Comparison of ENCODE assay signal across 17 mouse cellular contexts in genomic region chr11:113554701-113555360, GRCm38 (mm10).
A peak's percentile ranks its signal among the peaks of the same experiment; 100 is the strongest.
DNase-seq lines count a peak whose midpoint lies in the region; ATAC-seq and TF ChIP-seq lines count a peak whose summit lies in the region.
"Had no signal": no experiment of that assay in that cellular context is flagged by ENCODE, and none has a peak within 500 bp of the region (broad histone marks: within the 10 kb centered on the region; RNA-seq: fewer than 3 reads in every experiment).

No protein-coding gene starts in this region.

- H3K36me3 ChIP-seq in forebrain, embryonic 13.5 days (ENCODE audit: poor library complexity, severe bottlenecking) = no peaks in the 10 kb centered on the region
- no peaks in the 10 kb centered on the region for H3K36me3 ChIP-seq in forebrain, embryonic 11.5 days (ENCODE audit: control insufficient read depth, insufficient read depth, low read length)
- no peaks in the 10 kb centered on the region for H3K36me3 ChIP-seq in midbrain, embryonic 14.5 days (ENCODE audit: control insufficient read depth, insufficient read depth, low read length)
- H3K36me3 ChIP-seq in midbrain, embryonic 16.5 days (ENCODE audit: control insufficient read depth, insufficient read depth, low read length) = no peaks in the 10 kb centered on the region
- no peaks in the 10 kb centered on the region for H3K36me3 ChIP-seq in stomach, postnatal 0 days (ENCODE audit: control insufficient read depth, insufficient read depth, low read length)
- H3K36me3 ChIP-seq: limb, embryonic 15.5 days; neural tube, embryonic 12.5 days had no signal

- H3K27me3 ChIP-seq in forebrain, embryonic 13.5 days = no peaks in the 10 kb centered on the region
- H3K27me3 ChIP-seq in forebrain, embryonic 11.5 days (ENCODE audit: control insufficient read depth, insufficient read depth, low read length) = no peaks in the 10 kb centered on the region
- no peaks in the 10 kb centered on the region for H3K27me3 ChIP-seq in midbrain, embryonic 14.5 days (ENCODE audit: control insufficient read depth, insufficient read depth, low read length)
- H3K27me3 ChIP-seq in midbrain, embryonic 16.5 days (ENCODE audit: control insufficient read depth, insufficient read depth, low read depth, low read length) = no peaks in the 10 kb centered on the region
- no peaks in the 10 kb centered on the region for H3K27me3 ChIP-seq in stomach, postnatal 0 days (ENCODE audit: control insufficient read depth, insufficient read depth, low read length)
- H3K27me3 ChIP-seq: CH12.LX; limb, embryonic 15.5 days; neural tube, embryonic 12.5 days had no signal

- WGBS in forebrain, embryonic 13.5 days = 91% methylated on average over 7 of the region's 7 CpGs
- 89% methylated on average over 7 of the region's 7 CpGs for WGBS in forebrain, embryonic 11.5 days
- 89% methylated on average over 7 of the region's 7 CpGs for WGBS in midbrain, embryonic 14.5 days
- WGBS in midbrain, embryonic 16.5 days = 89% methylated on average over 7 of the region's 7 CpGs
- WGBS in stomach, postnatal 0 days = 75% methylated on average over 7 of the region's 7 CpGs

- no peak for DNase-seq in forebrain, embryonic 11.5 days (ENCODE audit: low spot score)
- no peak for DNase-seq in midbrain, embryonic 14.5 days
- DNase-seq in stomach, postnatal 0 days (ENCODE audit: low spot score) = peak; percentile 43
- DNase-seq in heart, adult 18-20 months = no peak
- DNase-seq: cerebellum, adult 11 months; heart, postnatal 4 days; kidney, adult 2 months; kidney, postnatal 25 days; lung, adult 18-20 months; thymus, postnatal 36 days had no signal

- H3K27ac ChIP-seq in forebrain, embryonic 13.5 days = peak overlapping the region; percentile 82
- no peak overlapping the region for H3K27ac ChIP-seq in forebrain, embryonic 11.5 days (ENCODE audit: low read depth, low read length)
- peak overlapping the region; percentile 61; the same call in 1 of the 2 replicates for H3K27ac ChIP-seq in midbrain, embryonic 14.5 days (replicated peaks; ENCODE audit: low read depth, low read length)
- H3K27ac ChIP-seq in midbrain, embryonic 16.5 days (ENCODE audit: low read length) = no peak overlapping the region
- no peak overlapping the region for H3K27ac ChIP-seq in stomach, postnatal 0 days (replicated peaks)
- H3K27ac ChIP-seq: limb, embryonic 15.5 days; neural tube, embryonic 12.5 days had no signal

- no peak for TF ChIP-seq CTCF in stomach, postnatal 0 days (IDR thresholded peaks at IDR 0.05; ENCODE audit: low read depth)

- TF ChIP-seq EP300 in stomach, postnatal 0 days (optimal IDR thresholded peaks at IDR 0.05) = no peak

- H3K4me3 ChIP-seq in forebrain, embryonic 13.5 days = no peak overlapping the region
- no peak overlapping the region for H3K4me3 ChIP-seq in forebrain, embryonic 11.5 days (ENCODE audit: low read depth, low read length)
- no peak overlapping the region for H3K4me3 ChIP-seq in midbrain, embryonic 14.5 days (replicated peaks; ENCODE audit: low read depth, low read length)
- H3K4me3 ChIP-seq in midbrain, embryonic 16.5 days (ENCODE audit: low read depth, low read length) = no peak overlapping the region
- H3K4me3 ChIP-seq in stomach, postnatal 0 days (ENCODE audit: low read depth, low read length) = no peak overlapping the region
- H3K4me3 ChIP-seq: limb, embryonic 15.5 days; neural tube, embryonic 12.5 days had no signal

- peak; percentile 7; the same call in 1 of the 2 replicates for ATAC-seq in forebrain, embryonic 13.5 days
- ATAC-seq in forebrain, embryonic 11.5 days (replicated peaks; ENCODE audit: low FRiP score) = no peak
- ATAC-seq in midbrain, embryonic 14.5 days (ENCODE audit: low FRiP score, low TSS enrichment) = no peak
- ATAC-seq in midbrain, embryonic 16.5 days = no peak
- ATAC-seq in granulocyte monocyte progenitor cell, adult 5-6 weeks (replicated peaks; ENCODE audit: poor library complexity, severe bottlenecking) = peak; percentile 23; the same call in 1 of the 2 replicates
- peak; percentile 81 for ATAC-seq in stomach, postnatal 0 days (ENCODE audit: low FRiP score, low TSS enrichment)
- no peak for ATAC-seq in megakaryocyte-erythroid progenitor cell, adult 5-6 weeks (replicated peaks; ENCODE audit: low FRiP score, low TSS enrichment, poor library complexity, severe bottlenecking)

- H3K9ac ChIP-seq in forebrain, embryonic 13.5 days = no peak overlapping the region
- H3K9ac ChIP-seq in forebrain, embryonic 11.5 days (ENCODE audit: low read length) = no peak overlapping the region
- H3K9ac ChIP-seq in midbrain, embryonic 14.5 days (replicated peaks; ENCODE audit: low read length) = no peak overlapping the region
- no peak overlapping the region for H3K9ac ChIP-seq in midbrain, embryonic 16.5 days (ENCODE audit: low read depth, low read length)
- no peak overlapping the region for H3K9ac ChIP-seq in stomach, postnatal 0 days (ENCODE audit: low read length)
- H3K9ac ChIP-seq: limb, embryonic 15.5 days; neural tube, embryonic 12.5 days had no signal

- H3K4me2 ChIP-seq in forebrain, embryonic 13.5 days = no peak overlapping the region
- H3K4me2 ChIP-seq in forebrain, embryonic 11.5 days (ENCODE audit: low read depth, low read length, severe bottlenecking) = no peak overlapping the region
- no peak overlapping the region for H3K4me2 ChIP-seq in midbrain, embryonic 14.5 days (ENCODE audit: low read length)
- H3K4me2 ChIP-seq in midbrain, embryonic 16.5 days (ENCODE audit: low read length) = no peak overlapping the region
- H3K4me2 ChIP-seq in stomach, postnatal 0 days (replicated peaks; ENCODE audit: low read depth) = no peak overlapping the region
- H3K4me2 ChIP-seq: limb, embryonic 15.5 days; neural tube, embryonic 12.5 days had no signal

- peaks cover 41% of the 10 kb centered on the region for H3K4me1 ChIP-seq in forebrain, embryonic 13.5 days
- H3K4me1 ChIP-seq in forebrain, embryonic 11.5 days (replicated peaks; ENCODE audit: control insufficient read depth, insufficient read depth, low read length) = peaks cover 4% of the 10 kb centered on the region; the same call in 1 of the 2 replicates
- peaks cover 21% of the 10 kb centered on the region for H3K4me1 ChIP-seq in midbrain, embryonic 14.5 days (ENCODE audit: control insufficient read depth, insufficient read depth, low read length)
- H3K4me1 ChIP-seq in midbrain, embryonic 16.5 days (ENCODE audit: control insufficient read depth, insufficient read depth, low read length) = peaks cover 12% of the 10 kb centered on the region
- no peaks in the 10 kb centered on the region for H3K4me1 ChIP-seq in stomach, postnatal 0 days (replicated peaks; ENCODE audit: control insufficient read depth, insufficient read depth)

- H3K9me3 ChIP-seq in forebrain, embryonic 13.5 days (replicated peaks) = no peaks in the 10 kb centered on the region
- H3K9me3 ChIP-seq in forebrain, embryonic 11.5 days (ENCODE audit: control insufficient read depth, low read length) = no peaks in the 10 kb centered on the region
- H3K9me3 ChIP-seq in midbrain, embryonic 14.5 days (ENCODE audit: control insufficient read depth, low read length) = no peaks in the 10 kb centered on the region
- no peaks in the 10 kb centered on the region for H3K9me3 ChIP-seq in midbrain, embryonic 16.5 days (replicated peaks; ENCODE audit: control insufficient read depth, low read length, poor library complexity, severe bottlenecking)
- no peaks in the 10 kb centered on the region for H3K9me3 ChIP-seq in stomach, postnatal 0 days (ENCODE audit: control insufficient read depth, low read length)
- H3K9me3 ChIP-seq: limb, embryonic 15.5 days; neural tube, embryonic 12.5 days had no signal

Comparison
In these comparisons a context has a peak if more than half of its experiments do, and no peak if none do; other contexts are left out.
1. ATAC-seq: peak in forebrain, embryonic 13.5 days (single experiment), granulocyte monocyte progenitor cell, adult 5-6 weeks (single experiment) and stomach, postnatal 0 days (single experiment); none in forebrain, embryonic 11.5 days (single experiment), midbrain, embryonic 14.5 days (single experiment), midbrain, embryonic 16.5 days (single experiment) and megakaryocyte-erythroid progenitor cell, adult 5-6 weeks (single experiment).
2. H3K27ac ChIP-seq: peak in forebrain, embryonic 13.5 days (single experiment) and midbrain, embryonic 14.5 days (single experiment); none in forebrain, embryonic 11.5 days (single experiment), midbrain, embryonic 16.5 days (single experiment) and stomach, postnatal 0 days (single experiment).